ENCODE assay signal across 8 mouse cellular contexts in the genomic region with DNA sequence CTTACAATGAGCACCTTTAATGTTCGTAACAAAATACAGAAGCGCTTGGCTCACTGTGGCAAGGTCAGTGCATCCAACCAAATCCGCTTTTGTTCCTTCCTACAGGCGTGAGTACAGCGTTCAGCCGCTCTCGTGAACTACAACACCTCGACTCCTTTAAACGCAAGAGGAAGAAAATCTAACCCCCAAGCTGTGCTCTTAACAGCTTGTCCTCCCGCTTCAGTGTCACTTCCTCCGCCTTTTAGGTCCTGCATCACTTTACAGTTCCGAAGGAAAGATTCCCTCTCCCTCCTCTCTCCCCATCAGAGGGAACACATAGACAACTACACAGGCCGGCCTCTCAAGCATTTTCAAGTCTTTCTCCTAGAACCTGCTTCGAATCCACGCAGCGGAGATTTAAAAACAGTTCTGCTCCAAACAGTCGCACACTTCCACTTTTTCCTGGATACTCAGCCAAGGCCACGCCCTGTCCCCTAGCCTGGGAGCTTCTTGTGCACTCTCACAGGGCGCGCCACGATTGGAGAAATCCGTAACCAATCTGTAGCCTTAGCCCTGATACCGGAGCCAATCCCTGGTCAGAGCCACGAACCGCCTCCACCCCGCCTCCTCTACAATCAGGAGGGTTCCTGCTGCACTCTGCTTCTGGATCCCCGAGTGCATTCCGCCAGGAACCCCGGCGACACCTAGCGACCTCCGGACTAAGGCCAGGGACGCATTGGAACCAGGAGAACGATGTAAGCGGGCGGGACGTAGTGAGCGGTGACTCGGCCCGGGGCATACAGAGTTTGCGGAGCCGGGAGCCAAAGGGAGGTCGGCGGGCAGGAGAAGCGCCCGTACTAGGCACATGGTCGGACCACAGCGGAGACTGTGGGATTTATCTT. TPM values are rescaled to one million over a fixed set of nuclear protein-coding genes. Genes with fewer than 3 reads are reported as not detected.
DNase-seq lines count a peak whose midpoint lies in the region; ATAC-seq and TF ChIP-seq lines count a peak whose summit lies in the region.

Gene Kyat3, plus strand, starts transcription at position 610 of the 881 bp plus-strand sequence.

- ATAC-seq in frontal cortex, adult (ENCODE audit: low TSS enrichment): peak; percentile 99
- ATAC-seq in lung, postnatal 0 days: peak; percentile 100

- DNase-seq in MEL (ENCODE audit: low read depth, low spot score): peak; percentile 98
- peak; percentile 91 for DNase-seq in cerebellum, adult 9-10 months
- DNase-seq in hindbrain, embryonic 10.5 days (ENCODE audit: low spot score): peak; percentile 93
- DNase-seq in layer of hippocampus, adult 9-11 months: peak; percentile 95
- peak; percentile 99 for DNase-seq in lung, postnatal 0 days (ENCODE audit: low spot score)
- DNase-seq in ovary, postnatal 14 days (ENCODE audit: low spot score): peak; percentile 79
- peak; percentile 85 for DNase-seq in thymus, postnatal 14 days

- no peaks in the 10 kb centered on the region for H3K27me3 ChIP-seq in MEL (ENCODE audit: control insufficient read depth in 1 of 2, insufficient read depth in 2 of 2, low read length in 2 of 2)
- peaks cover 16% of the 10 kb centered on the region for H3K27me3 ChIP-seq in hindbrain, embryonic 10.5 days (ENCODE audit: insufficient read depth, poor library complexity, severe bottlenecking)
- H3K27me3 ChIP-seq in lung, postnatal 0 days (replicated peaks; ENCODE audit: insufficient read depth, low read length): no peaks in the 10 kb centered on the region

- peaks cover 0 to 6% of the 10 kb centered on the region in 2 experiments; a peak in 1 of 4 replicates for H3K36me3 ChIP-seq in MEL (ENCODE audit: control insufficient read depth in 1 of 2, insufficient read depth in 2 of 2, low read length in 2 of 2)
- H3K36me3 ChIP-seq in hindbrain, embryonic 10.5 days: no peaks in the 10 kb centered on the region
- H3K36me3 ChIP-seq in lung, postnatal 0 days (ENCODE audit: insufficient read depth, low read length): no peaks in the 10 kb centered on the region

- peak within 1 kb of the TSS; percentile 77 for H3K4me2 ChIP-seq in lung, postnatal 0 days (replicated peaks; ENCODE audit: low read depth, low read length)

- peak in 2 of 3 experiments; percentile 21 to 29; a peak in 3 of 6 replicates for TF ChIP-seq CTCF in MEL (IDR thresholded peaks at IDR 0.05 in 2 of 3, conservative IDR thresholded peaks at IDR 0.05 in 1 of 3; ENCODE audit: control insufficient read depth in 1 of 3, insufficient read depth in 1 of 3, low read depth in 2 of 3, low read length in 3 of 3, poor library complexity in 1 of 3, severe bottlenecking in 1 of 3)
- TF ChIP-seq CTCF in lung, postnatal 0 days (IDR thresholded peaks at IDR 0.05): peak; percentile 72

- H3K4me1 ChIP-seq in MEL (ENCODE audit: control insufficient read depth in 1 of 2, insufficient read depth in 2 of 2, low read length in 2 of 2): peaks cover 3 to 6% of the 10 kb centered on the region in 2 experiments; a peak in 3 of 4 replicates
- peaks cover 19% of the 10 kb centered on the region for H3K4me1 ChIP-seq in hindbrain, embryonic 10.5 days (replicated peaks)
- H3K4me1 ChIP-seq in lung, postnatal 0 days (ENCODE audit: insufficient read depth, low read depth, low read length): peaks cover 8% of the 10 kb centered on the region; the same call in 1 of the 2 replicates

- no peak for TF ChIP-seq RAD21 in MEL (IDR thresholded peaks at IDR 0.05; ENCODE audit: low read depth, low read length)

- peak; percentile 22 to 73; a peak in 3 of 4 replicates for TF ChIP-seq POLR2A in MEL (IDR thresholded peaks at IDR 0.05; ENCODE audit: control insufficient read depth in 1 of 2, insufficient read depth in 1 of 2, low read depth in 1 of 2, low read length in 2 of 2, poor library complexity in 1 of 2)

- no peaks in the 10 kb centered on the region for H3K9me3 ChIP-seq in MEL (replicated peaks; ENCODE audit: insufficient read depth, low read length)
- no peaks in the 10 kb centered on the region for H3K9me3 ChIP-seq in hindbrain, embryonic 10.5 days
- H3K9me3 ChIP-seq in lung, postnatal 0 days (ENCODE audit: low read length): no peaks in the 10 kb centered on the region

- H3K27ac ChIP-seq in MEL (ENCODE audit: control insufficient read depth, low read depth, low read length): 0 out of 2 replicates have a peak within 1 kb of the TSS, but pooled peaks have one; percentile 1
- peak within 1 kb of the TSS; percentile 86 for H3K27ac ChIP-seq in hindbrain, embryonic 10.5 days
- peak within 1 kb of the TSS; percentile 87 for H3K27ac ChIP-seq in lung, postnatal 0 days (ENCODE audit: low read length)

- under 1% methylated on average over 48 of the region's 48 CpGs for WGBS in hindbrain, embryonic 10.5 days
- WGBS in lung, postnatal 0 days: under 1% methylated on average over 48 of the region's 48 CpGs

- TF ChIP-seq EP300 in MEL (IDR thresholded peaks at IDR 0.05; ENCODE audit: low read depth in 1 of 2, low read length in 2 of 2): 0 out of 4 replicates have a peak, but pooled peaks of 1 of the 2 experiments have one; percentile 28
- peak; percentile 84 for TF ChIP-seq EP300 in lung, postnatal 0 days (IDR thresholded peaks at IDR 0.05)

- H3K79me2 ChIP-seq in MEL (ENCODE audit: control insufficient read depth, insufficient read depth, low read length, poor library complexity): no peaks in the 10 kb centered on the region

- H3K9ac ChIP-seq in MEL (ENCODE audit: control insufficient read depth, low read depth, low read length, poor library complexity, severe bottlenecking): peak within 1 kb of the TSS; percentile 51
- H3K9ac ChIP-seq in lung, postnatal 0 days (replicated peaks; ENCODE audit: low read depth): peak within 1 kb of the TSS; percentile 48

- H3K4me3 ChIP-seq in MEL (ENCODE audit: control insufficient read depth in 1 of 2, insufficient read depth in 1 of 2, low read depth in 2 of 2, low read length in 2 of 2): peak within 1 kb of the TSS; percentile 64 to 68
- H3K4me3 ChIP-seq in hindbrain, embryonic 10.5 days: peak within 1 kb of the TSS; percentile 65
- H3K4me3 ChIP-seq in lung, postnatal 0 days (ENCODE audit: low read depth, low read length): peak within 1 kb of the TSS; percentile 43

TF ChIP-seq in MEL, 35 proteins besides CTCF, POLR2A, EP300 and RAD21:
- TF ChIP-seq ZMIZ1 (IDR thresholded peaks at IDR 0.05; ENCODE audit: low read depth, low read length): 0 out of 2 replicates have a peak, but pooled peaks have one; percentile 35
- peak; percentile 76 for TF ChIP-seq SIN3A (IDR thresholded peaks at IDR 0.05; ENCODE audit: low read length)
- peak; percentile 67; the same call in 1 of the 2 replicates for TF ChIP-seq MXI1 (IDR thresholded peaks at IDR 0.05; ENCODE audit: low read depth, low read length)
- 0 out of 2 replicates have a peak, but pooled peaks have one; percentile 21 for TF ChIP-seq MAZ (IDR thresholded peaks at IDR 0.05; ENCODE audit: low read depth, low read length)
- TF ChIP-seq NELFE (IDR thresholded peaks at IDR 0.05; ENCODE audit: low read depth, low read length): peak; percentile 56; the same call in 1 of the 2 replicates
- no peak for TF ChIP-seq CHD2 (IDR thresholded peaks at IDR 0.05; ENCODE audit: low read length)
- TF ChIP-seq USF1 (IDR thresholded peaks at IDR 0.05; ENCODE audit: low read depth, low read length): no peak
- TF ChIP-seq TCF12 (IDR thresholded peaks at IDR 0.05; ENCODE audit: low read depth, low read length): peak; percentile 2; the same call in 1 of the 2 replicates
- TF ChIP-seq USF2 (IDR thresholded peaks at IDR 0.05; ENCODE audit: borderline replicate concordance in 1 of 2, insufficient read depth in 1 of 2, low read depth in 1 of 2, low read length in 2 of 2): no peak
- TF ChIP-seq MYC (IDR thresholded peaks at IDR 0.05; ENCODE audit: low read depth, low read length): peak; percentile 69; the same call in 1 of the 2 replicates
- TF ChIP-seq UBTF (IDR thresholded peaks at IDR 0.05; ENCODE audit: borderline replicate concordance, insufficient read depth, low read depth, low read length): no peak
- TF ChIP-seq GABPA (IDR thresholded peaks at IDR 0.05; ENCODE audit: low read depth, low read length): no peak
- no peak for TF ChIP-seq JUND (IDR thresholded peaks at IDR 0.05; ENCODE audit: low read depth, low read length)
- TF ChIP-seq MAX (IDR thresholded peaks at IDR 0.05; ENCODE audit: low read length): peak; percentile 41
- no peak for TF ChIP-seq ZKSCAN1 (IDR thresholded peaks at IDR 0.05; ENCODE audit: low read depth, low read length)
- TF ChIP-seq RCOR1 (IDR thresholded peaks at IDR 0.05; ENCODE audit: low read depth, low read length): peak; percentile 44
- no peak for TF ChIP-seq ZNF384 (IDR thresholded peaks at IDR 0.05; ENCODE audit: low read depth, low read length)

RNA-seq across cellular contexts. Expression of gene Kyat3, which starts in this region (rescaled TPM):
- total RNA-seq in MEL (2012; rRNA removed): 11.7 and 15.2 TPM in 2 replicates
- polyA plus RNA-seq in MEL (2012; ENCODE audit: insufficient read depth in 1 of 2, insufficient read length in 2 of 2, low read depth in 1 of 2, low replicate concordance in 2 of 2, missing spikeins in 1 of 2): 10 to 100 TPM in 1 of 2 experiments, not detected in 1; 25.6 TPM
- 9.0 and 10.2 TPM in 2 replicates for polyA plus RNA-seq in hindbrain, embryonic 10.5 days (2016; fragmentation: Nextera tagmentation; extraction: Ambion mirVana)
- 4.6 and 5.7 TPM in 2 replicates for polyA plus RNA-seq in lung, postnatal 0 days (2015; fragmentation: Nextera tagmentation; extraction: Ambion mirVana)

Comparison
In these comparisons a context has a peak if more than half of its experiments do, and no peak if none do; other contexts are left out.
1. Peak in every context shown above with its lines: DNase-seq, ATAC-seq, H3K4me3 ChIP-seq and H3K27ac ChIP-seq.
2. H3K27ac ChIP-seq: peak in every context shown above with its lines; median percentile 87 in lung, postnatal 0 days; 86 in hindbrain, embryonic 10.5 days; 1 in MEL.